Mouse (Mus musculus) small intestine, adult 2 months (tissue): ENCODE data around the gene B9d2.

Source experiments
- CTCF ChIP-seq: fragments of 200-500 bp; IDR thresholded peaks from 2 replicates; pipeline ENCODE4 v1.5.1; 2012; ENCODE audit warnings: low read depth, mild to moderate bottlenecking, control low read depth, inconsistent platforms, low read length, moderate library complexity, mixed read lengths; ENCODE audit not compliant: insufficient replicate concordance, insufficient read length; ENCODE audit errors: extremely low read depth
- POLR2A ChIP-seq: fragments of 200-500 bp; IDR thresholded peaks from 2 replicates; pipeline ENCODE4 v1.6.1; 2012; ENCODE audit warnings: low read depth, mild to moderate bottlenecking, control low read depth, inconsistent platforms, low read length, moderate library complexity

- no peak for TF ChIP-seq POLR2A
- TF ChIP-seq CTCF, result peak; percentile 76
Measured at GRCm38 (mm10) chr7:25686680-25687531, 6.3 kb downstream of the B9d2 start, which contains the start of gene Tgfb1.
